Mouse (Mus musculus): ENCODE measurements around the gene Btf3. TPM values are rescaled to one million over a fixed set of nuclear protein-coding genes. Genes with fewer than 3 reads are reported as not detected.

The Btf3 gene
- polyA plus RNA-seq, 1 experiment = 1,134 TPM

- no peak overlapping the region for H3K4me2 ChIP-seq (ENCODE audit: low read depth)
- no peak overlapping the region for H3K4me3 ChIP-seq
- TF ChIP-seq USF1 (IDR thresholded peaks at IDR 0.05; ENCODE audit: low read depth) = no peak
- TF ChIP-seq TCF3 (IDR thresholded peaks at IDR 0.05; ENCODE audit: insufficient read length, low read depth) = no peak
- TF ChIP-seq CEBPB (IDR thresholded peaks at IDR 0.05; ENCODE audit: insufficient read depth, poor library complexity, severe bottlenecking) = no peak
- no peak for TF ChIP-seq E2F4 (IDR thresholded peaks at IDR 0.05; ENCODE audit: insufficient read depth)
- no peak for TF ChIP-seq REST (IDR thresholded peaks at IDR 0.05; ENCODE audit: insufficient read depth, insufficient read length)
- no peak for TF ChIP-seq TCF12 (IDR thresholded peaks at IDR 0.05; ENCODE audit: insufficient read depth, poor library complexity, severe bottlenecking)
- TF ChIP-seq MAX (IDR thresholded peaks at IDR 0.05; ENCODE audit: low read depth) = no peak
- no peak for TF ChIP-seq MYOG (IDR thresholded peaks at IDR 0.05; ENCODE audit: control insufficient read depth in 1 of 3, insufficient read depth in 1 of 3, insufficient read length in 2 of 3, low read depth in 2 of 3)
- TF ChIP-seq SRF (IDR thresholded peaks at IDR 0.05; ENCODE audit: control insufficient read depth, insufficient read length, low read depth) = no peak
- no peak for TF ChIP-seq POLR2AphosphoS2 (IDR thresholded peaks at IDR 0.05; ENCODE audit: insufficient read length, low read depth)
- H3K27me3 ChIP-seq (ENCODE audit: control insufficient read depth, insufficient read depth, insufficient read length) = no peaks in the 10 kb centered on the region
- peaks cover 13% of the 10 kb centered on the region for H3K36me3 ChIP-seq (ENCODE audit: control insufficient read depth, insufficient read depth)
- no peak overlapping the region for H3ac ChIP-seq (ENCODE audit: control insufficient read depth, insufficient read length)
- no peaks in the 10 kb centered on the region for H3K79me2 ChIP-seq (ENCODE audit: control insufficient read depth, insufficient read depth)
Observed at GRCm38 (mm10) chr13:98277501-98277900, 39.3 kb downstream of the Btf3 start.

- TF ChIP-seq SRF (IDR thresholded peaks at IDR 0.05; ENCODE audit: control insufficient read depth, insufficient read length, low read depth) = no peak
- no peak for TF ChIP-seq TCF12 (IDR thresholded peaks at IDR 0.05; ENCODE audit: insufficient read depth, poor library complexity, severe bottlenecking)
- TF ChIP-seq MAX (IDR thresholded peaks at IDR 0.05; ENCODE audit: low read depth) = no peak
- no peak for TF ChIP-seq POLR2A (IDR thresholded peaks at IDR 0.05; ENCODE audit: insufficient read length, low read depth)
- peak in 1 of 3 experiments; percentile 73 for TF ChIP-seq MYOG (IDR thresholded peaks at IDR 0.05; ENCODE audit: control insufficient read depth in 1 of 3, insufficient read depth in 1 of 3, insufficient read length in 2 of 3, low read depth in 2 of 3)
- peak in 2 of 3 experiments; percentile 39 to 69 for TF ChIP-seq MYOD1 (IDR thresholded peaks at IDR 0.05; ENCODE audit: control insufficient read depth in 1 of 3, insufficient read length in 2 of 3, low read depth in 2 of 3)
- Histone ChIP-seq H3K36me3 (ENCODE audit: control insufficient read depth, insufficient read depth) (peaks cover 18% of the 10 kb centered on the region), H3K4me3 (no peak overlapping the region), H3K79me2 (ENCODE audit: control insufficient read depth, insufficient read depth) (no peaks in the 10 kb centered on the region), H3ac (ENCODE audit: control insufficient read depth, insufficient read length) (no peak overlapping the region), H3K4me2 (ENCODE audit: low read depth) (no peak overlapping the region), H3K27me3 (ENCODE audit: control insufficient read depth, insufficient read depth, insufficient read length) (no peaks in the 10 kb centered on the region)
Observed at GRCm38 (mm10) chr13:98276253-98276652, 40.6 kb downstream of the Btf3 start.

- no peaks in the 10 kb centered on the region for H3K79me2 ChIP-seq (ENCODE audit: control insufficient read depth, insufficient read depth)
- H3K27me3 ChIP-seq (ENCODE audit: control insufficient read depth, insufficient read depth, insufficient read length) = no peaks in the 10 kb centered on the region
- no peak overlapping the region for H3K4me3 ChIP-seq
- H3K36me3 ChIP-seq (ENCODE audit: control insufficient read depth, insufficient read depth) = peaks cover 18% of the 10 kb centered on the region
- TF ChIP-seq MYOD1 (IDR thresholded peaks at IDR 0.05; ENCODE audit: control insufficient read depth in 1 of 3, insufficient read length in 2 of 3, low read depth in 2 of 3) = no peak
- peak in 2 of 3 experiments; percentile 40 to 68 for TF ChIP-seq MYOG (IDR thresholded peaks at IDR 0.05; ENCODE audit: control insufficient read depth in 1 of 3, insufficient read depth in 1 of 3, insufficient read length in 2 of 3, low read depth in 2 of 3)
- H3K4me2 ChIP-seq (ENCODE audit: low read depth) = no peak overlapping the region
- no peak overlapping the region for H3ac ChIP-seq (ENCODE audit: control insufficient read depth, insufficient read length)
Observed at GRCm38 (mm10) chr13:98275646-98276045, 41.2 kb downstream of the Btf3 start.

- Histone ChIP-seq H3K36me3 (ENCODE audit: control insufficient read depth, insufficient read depth) (peaks cover 18% of the 10 kb centered on the region), H3K4me3 (no peak overlapping the region), H3K4me2 (ENCODE audit: low read depth) (no peak overlapping the region), H3ac (ENCODE audit: control insufficient read depth, insufficient read length) (no peak overlapping the region), H3K79me2 (ENCODE audit: control insufficient read depth, insufficient read depth) (no peaks in the 10 kb centered on the region), H3K27me3 (ENCODE audit: control insufficient read depth, insufficient read depth, insufficient read length) (no peaks in the 10 kb centered on the region)
- TF ChIP-seq MYOG (IDR thresholded peaks at IDR 0.05; ENCODE audit: control insufficient read depth in 1 of 3, insufficient read depth in 1 of 3, insufficient read length in 2 of 3, low read depth in 2 of 3) (no peak), MYOD1 (IDR thresholded peaks at IDR 0.05; ENCODE audit: control insufficient read depth in 1 of 3, insufficient read length in 2 of 3, low read depth in 2 of 3) (no peak), POLR2A (IDR thresholded peaks at IDR 0.05; ENCODE audit: insufficient read length, low read depth) (no peak), TCF3 (IDR thresholded peaks at IDR 0.05; ENCODE audit: insufficient read length, low read depth) (no peak), MAX (IDR thresholded peaks at IDR 0.05; ENCODE audit: low read depth) (no peak), SRF (IDR thresholded peaks at IDR 0.05; ENCODE audit: control insufficient read depth, insufficient read length, low read depth) (no peak), TCF12 (IDR thresholded peaks at IDR 0.05; ENCODE audit: insufficient read depth, poor library complexity, severe bottlenecking) (no peak), CEBPB (IDR thresholded peaks at IDR 0.05; ENCODE audit: insufficient read depth, poor library complexity, severe bottlenecking) (no peak)
Observed at GRCm38 (mm10) chr13:98274023-98274422, 42.8 kb downstream of the Btf3 start.

GRCm38 (mm10) chr13:98264111-98264510, 52.7 kb downstream of the Btf3 start:
- Histone ChIP-seq H3K4me3 (peak overlapping the region; percentile 72), H3K36me3 (ENCODE audit: control insufficient read depth, insufficient read depth) (peaks cover 28% of the 10 kb centered on the region), H3K4me2 (ENCODE audit: low read depth) (peak overlapping the region; percentile 91), H3K79me2 (ENCODE audit: control insufficient read depth, insufficient read depth) (peaks cover 23% of the 10 kb centered on the region), H3K27me3 (ENCODE audit: control insufficient read depth, insufficient read depth, insufficient read length) (no peaks in the 10 kb centered on the region), H3ac (ENCODE audit: control insufficient read depth, insufficient read length) (no peak overlapping the region)
- TF ChIP-seq MYOD1 (IDR thresholded peaks at IDR 0.05; ENCODE audit: control insufficient read depth in 1 of 3, insufficient read length in 2 of 3, low read depth in 2 of 3) (no peak), POLR2AphosphoS2 (IDR thresholded peaks at IDR 0.05; ENCODE audit: insufficient read length, low read depth) (no peak), CEBPB (IDR thresholded peaks at IDR 0.05; ENCODE audit: insufficient read depth, poor library complexity, severe bottlenecking) (no peak), TCF3 (IDR thresholded peaks at IDR 0.05; ENCODE audit: insufficient read length, low read depth) (no peak), MYOG (IDR thresholded peaks at IDR 0.05; ENCODE audit: control insufficient read depth in 1 of 3, insufficient read depth in 1 of 3, insufficient read length in 2 of 3, low read depth in 2 of 3) (no peak), MAX (IDR thresholded peaks at IDR 0.05; ENCODE audit: low read depth) (no peak), TCF12 (IDR thresholded peaks at IDR 0.05; ENCODE audit: insufficient read depth, poor library complexity, severe bottlenecking) (no peak), USF1 (IDR thresholded peaks at IDR 0.05; ENCODE audit: low read depth) (no peak), SRF (IDR thresholded peaks at IDR 0.05; ENCODE audit: control insufficient read depth, insufficient read length, low read depth) (no peak), REST (IDR thresholded peaks at IDR 0.05; ENCODE audit: insufficient read depth, insufficient read length) (no peak), POLR2A (IDR thresholded peaks at IDR 0.05; ENCODE audit: insufficient read length, low read depth) (no peak), E2F4 (IDR thresholded peaks at IDR 0.05; ENCODE audit: insufficient read depth) (no peak)

All from myocyte (in vitro differentiated cells).